Mouse (Mus musculus): ENCODE data around the gene Plekho2.

GRCm38 (mm10) chr9:65549139-65549538 lies 30.7 kb downstream of the Plekho2 start:
- TF ChIP-seq POLR2A (IDR thresholded peaks at IDR 0.05; ENCODE audit: low read depth, low read length) (no peak), CTCF (IDR thresholded peaks at IDR 0.05; ENCODE audit: borderline replicate concordance, insufficient read depth, low read length) (no peak)

All from embryonic fibroblast, embryonic 13.5 days (primary cell).